Mouse (Mus musculus) layer of hippocampus, adult 2 months (tissue): ENCODE measurements at regions not wholly inside any gene's neighbourhood (a gene's known extent, or its start where the extent isn't known, plus 50 kb on each side); places are given as distances from the start of the nearest gene placed in this dataset.
"Not testable (repeated sequence)": the region's sequence is repeated elsewhere in the genome, so short reads cannot be mapped to it uniquely, and the experiment has no call there.

Experiments
- DNase-seq, 2 experiments: peaks; one replicate each; pipeline ENCODE4 v3.0.0; 2022; ENCODE audit warnings: low spot score in 2 of 2
- H3K27ac ChIP-seq: fragments of 200-600 bp; 2 replicates; pipeline ENCODE4 v1.8.1; 2022
- H3K4me3 ChIP-seq: fragments of 200-600 bp; 2 replicates; pipeline ENCODE4 v1.8.1; 2022; ENCODE audit warnings: mild to moderate bottlenecking
- CTCF ChIP-seq: fragments of 200-600 bp; conservative IDR thresholded peaks from 2 replicates; pipeline ENCODE4 v1.8.1; 2022; ENCODE audit warnings: antibody characterized with exemption, mild to moderate bottlenecking, moderate library complexity

GRCm38 (mm10) chr4:93676403-93677039, 341.2 kb upstream of the Tusc1 start:
- no peak for DNase-seq
- no peak overlapping the region for H3K27ac ChIP-seq
- no peak overlapping the region for H3K4me3 ChIP-seq
- TF ChIP-seq CTCF, result no peak

GRCm38 (mm10) chr4:93675739-93676402, 340.6 kb upstream of the Tusc1 start:
- no peak overlapping the region for H3K27ac ChIP-seq

GRCm38 (mm10) chr4:93669050-93669449, 333.7 kb upstream of the Tusc1 start:
- no peak for DNase-seq
- Histone ChIP-seq H3K4me3 (no peak overlapping the region), H3K27ac (no peak overlapping the region)
- TF ChIP-seq CTCF, result no peak

More at GRCm38 (mm10) chr4:93675739-93676402, 340.6 kb upstream of the Tusc1 start:
- no peak overlapping the region for H3K4me3 ChIP-seq
- no peak for DNase-seq
- TF ChIP-seq CTCF, result no peak

- no peak for TF ChIP-seq CTCF
- Histone ChIP-seq H3K4me3 (no peak overlapping the region), H3K27ac (no peak overlapping the region)
- DNase-seq, result no peak
These were observed 329.0 kb upstream of the Tusc1 start for GRCm38 (mm10) chr4:93664293-93664692.

GRCm38 (mm10) chr4:93638207-93638606, 302.9 kb upstream of the Tusc1 start:
- Histone ChIP-seq H3K27ac (no peak overlapping the region), H3K4me3 (no peak overlapping the region)
- no peak for DNase-seq
- TF ChIP-seq CTCF, result no peak

GRCm38 (mm10) chr4:93598474-93598873, 263.2 kb upstream of the Tusc1 start:
- no peak overlapping the region for H3K27ac ChIP-seq
- no peak for DNase-seq
- H3K4me3 ChIP-seq, result no peak overlapping the region
- no peak for TF ChIP-seq CTCF

GRCm38 (mm10) chr4:93584328-93584727, 249.0 kb upstream of the Tusc1 start:
- no peak overlapping the region for H3K27ac ChIP-seq
- no peak for TF ChIP-seq CTCF
- H3K4me3 ChIP-seq, result no peak overlapping the region
- DNase-seq, result no peak

GRCm38 (mm10) chr4:93583670-93584303, 248.5 kb upstream of the Tusc1 start:
- no peak for TF ChIP-seq CTCF
- no peak for DNase-seq
- Histone ChIP-seq H3K27ac (no peak overlapping the region), H3K4me3 (no peak overlapping the region)

GRCm38 (mm10) chr4:93579343-93579742, 244.0 kb upstream of the Tusc1 start:
- TF ChIP-seq CTCF, result no peak
- DNase-seq, result no peak
- no peak overlapping the region for H3K27ac ChIP-seq
- no peak overlapping the region for H3K4me3 ChIP-seq

- DNase-seq, result no peak
- Histone ChIP-seq H3K27ac (no peak overlapping the region), H3K4me3 (no peak overlapping the region)
- no peak for TF ChIP-seq CTCF
These were observed 232.4 kb upstream of the Tusc1 start for GRCm38 (mm10) chr4:93567487-93568259.

GRCm38 (mm10) chr4:93555787-93556760, 220.8 kb upstream of the Tusc1 start:
- H3K4me3 ChIP-seq, result no peak overlapping the region
- TF ChIP-seq CTCF, result no peak
- DNase-seq, result no peak
- H3K27ac ChIP-seq, result no peak overlapping the region

- not testable (repeated sequence) for DNase-seq, H3K4me3 ChIP-seq, H3K27ac ChIP-seq
These were observed 219.9 kb upstream of the Tusc1 start for GRCm38 (mm10) chr4:93555181-93555580.
